Mouse (Mus musculus) megakaryocyte, embryonic 14.5 days (primary cell): ENCODE measurements around the gene Trmt1. TPM values are rescaled to one million over a fixed set of nuclear protein-coding genes. Genes with fewer than 3 reads are reported as not detected.

ENCODE experiments used
- H3K27me3 ChIP-seq: replicated peaks from 2 replicates; pipeline ENCODE3; 2012; ENCODE audit warnings: inconsistent platforms
- H3K36me3 ChIP-seq: replicated peaks from 2 replicates; pipeline ENCODE3; 2012; ENCODE audit warnings: low read length, inconsistent platforms, mixed read lengths
- H3K4me1 ChIP-seq: 2 replicates; pipeline ENCODE4 v1.6.1; 2012; ENCODE audit warnings: inconsistent platforms
- H3K4me3 ChIP-seq: replicated peaks from 2 replicates; pipeline ENCODE3; 2012; ENCODE audit warnings: moderate library complexity, mild to moderate bottlenecking, inconsistent platforms
- H3K9me3 ChIP-seq: 2 replicates; pipeline ENCODE4 v1.6.1; 2012; ENCODE audit warnings: inconsistent platforms
- FLI1 ChIP-seq: IDR thresholded peaks from 2 replicates; pipeline ENCODE4 v1.6.1; 2012; ENCODE audit warnings: low read length, inconsistent platforms, mixed read lengths
- GATA1 ChIP-seq: IDR thresholded peaks from 3 replicates; pipeline ENCODE4 v1.6.1; 2012; ENCODE audit warnings: mixed read lengths, low read length, inconsistent platforms, borderline replicate concordance
- polyA plus RNA-seq: library from polyadenylated mRNA; stranded (reverse); fragments of >175 nt; gene quantifications from 2 replicates; pipeline ENCODE4 v1.2.3, GENCODE M21; 2012; ENCODE audit warnings: low replicate concordance; ENCODE audit not compliant: insufficient read depth

The Trmt1 gene
- polyA plus RNA-seq, 1 experiment, result 120 TPM

DNA sequence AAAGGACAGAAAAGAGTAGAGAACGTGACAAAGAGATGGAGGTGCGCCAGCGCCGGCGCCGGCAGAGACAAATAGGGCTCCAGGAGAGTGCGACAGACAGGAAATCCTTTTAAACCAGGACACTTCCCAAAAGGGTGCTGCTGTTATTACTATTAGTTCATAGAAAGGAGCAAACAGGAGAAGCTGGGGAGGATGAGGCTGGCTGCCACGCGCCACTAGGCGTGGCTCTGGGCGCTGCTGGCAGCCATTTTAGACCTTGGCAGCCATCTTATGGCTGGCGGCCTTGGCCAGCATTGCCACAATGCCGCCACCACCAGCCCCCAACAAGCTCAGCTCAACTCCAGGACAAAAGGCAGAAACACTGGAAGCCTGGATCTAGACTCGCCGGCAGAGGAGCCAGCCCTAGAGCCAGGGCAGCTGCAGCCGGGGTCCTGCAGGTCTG, 43.8 kb downstream of the Trmt1 start:
- Histone ChIP-seq H3K4me1 (peaks cover 100% of the 10 kb centered on the region), H3K36me3 (peaks cover 41% of the 10 kb centered on the region), H3K9me3 (no peaks in the 10 kb centered on the region), H3K27me3 (peaks cover 23% of the 10 kb centered on the region), H3K4me3 (no peak overlapping the region)
- TF ChIP-seq GATA1, result no peak
- no peak for TF ChIP-seq FLI1

DNA sequence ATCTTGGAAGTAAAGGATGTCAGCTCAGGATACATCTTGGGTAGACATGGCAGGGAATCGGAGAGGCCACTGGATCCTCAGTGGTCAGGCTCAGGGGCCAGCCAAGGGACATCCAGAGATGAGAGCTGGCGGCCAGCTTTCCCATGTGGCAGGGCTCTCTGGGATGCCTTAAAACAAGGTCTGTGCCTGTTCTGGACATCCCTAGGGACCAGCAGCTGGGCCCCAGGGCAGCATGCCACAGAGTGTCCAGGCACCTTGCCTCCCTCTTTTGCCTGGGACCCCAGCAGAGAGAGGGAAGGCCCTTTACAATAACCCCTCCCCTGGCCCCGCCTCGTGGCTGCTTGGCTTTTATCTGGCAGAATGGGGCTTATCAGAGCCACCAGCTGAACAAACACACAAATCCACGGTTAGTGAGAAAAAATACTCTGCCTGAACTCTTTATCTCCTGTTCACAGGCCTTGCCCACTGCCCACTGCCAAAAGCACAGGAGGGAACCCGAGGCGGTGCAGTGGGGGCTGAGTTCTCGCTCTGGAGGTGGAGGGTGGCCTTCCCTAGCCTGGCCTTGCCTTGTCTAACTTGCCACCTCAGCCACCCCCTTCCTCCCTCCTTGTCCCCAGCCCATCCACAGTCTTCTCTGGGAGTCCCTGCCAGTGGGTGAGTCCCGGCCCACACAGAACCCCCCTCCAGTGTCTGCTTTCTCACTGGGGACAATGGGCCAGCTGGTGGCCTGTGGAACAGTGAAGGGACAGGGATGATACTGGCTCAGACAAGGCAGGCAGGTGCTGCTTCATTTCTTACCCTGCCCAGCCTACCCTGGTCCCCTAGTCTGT, 44.6 kb downstream of the Trmt1 start:
- H3K36me3 ChIP-seq, result peaks cover 34% of the 10 kb centered on the region
- TF ChIP-seq GATA1 (peak; percentile 63; the same call in 2 of the 3 replicates), FLI1 (no peak)

DNA sequence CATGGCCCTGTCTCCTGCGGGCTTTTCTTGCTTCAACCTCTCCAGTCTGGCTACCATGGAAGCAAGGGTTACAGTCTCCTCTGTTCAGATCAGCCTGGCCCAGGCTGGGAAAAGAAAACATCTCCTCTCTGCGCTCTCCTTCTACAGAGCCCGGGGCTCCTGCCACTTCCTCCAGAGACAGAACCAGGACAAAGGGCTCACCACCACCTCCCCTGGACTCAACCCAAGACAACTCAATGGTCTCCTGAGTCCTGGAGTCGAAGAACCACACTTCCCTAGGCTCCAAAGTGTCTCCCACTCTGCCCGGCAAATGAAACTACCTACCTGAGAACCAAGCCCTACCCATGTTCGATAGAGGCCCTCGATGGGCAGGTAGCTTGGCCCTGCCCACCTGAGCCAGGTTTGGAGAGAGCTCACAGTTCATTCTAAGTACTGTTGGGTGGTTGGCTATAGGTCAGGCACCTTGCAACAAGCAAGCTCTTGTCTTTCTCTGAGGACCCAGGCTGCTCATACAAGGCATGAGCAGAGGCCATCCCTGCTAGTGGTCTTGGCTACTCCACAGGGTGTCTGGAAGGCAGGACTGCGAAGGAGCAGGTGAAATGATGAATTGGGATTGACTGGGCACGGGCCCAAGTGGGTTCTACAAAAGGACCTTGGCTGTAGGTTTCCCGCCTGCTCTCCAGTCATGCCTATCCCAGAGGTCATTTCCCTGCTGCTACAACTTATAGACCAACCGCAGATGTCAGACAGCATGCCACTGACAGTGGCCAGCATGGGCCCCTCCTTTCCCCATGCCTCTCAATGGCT, 45.5 kb downstream of the Trmt1 start:
- TF ChIP-seq GATA1, result no peak
- no peak for TF ChIP-seq FLI1
- Histone ChIP-seq H3K9me3 (no peaks in the 10 kb centered on the region), H3K36me3 (peaks cover 28% of the 10 kb centered on the region), H3K4me3 (peak overlapping the region; percentile 86), H3K27me3 (peaks cover 34% of the 10 kb centered on the region), H3K4me1 (peaks cover 98% of the 10 kb centered on the region)

More for the DNA sequence above, 44.6 kb downstream of the Trmt1 start:
- no peaks in the 10 kb centered on the region for H3K9me3 ChIP-seq
- H3K4me3 ChIP-seq, result peak overlapping the region; percentile 86
- peaks cover 27% of the 10 kb centered on the region for H3K27me3 ChIP-seq
- peaks cover 98% of the 10 kb centered on the region for H3K4me1 ChIP-seq

DNA sequence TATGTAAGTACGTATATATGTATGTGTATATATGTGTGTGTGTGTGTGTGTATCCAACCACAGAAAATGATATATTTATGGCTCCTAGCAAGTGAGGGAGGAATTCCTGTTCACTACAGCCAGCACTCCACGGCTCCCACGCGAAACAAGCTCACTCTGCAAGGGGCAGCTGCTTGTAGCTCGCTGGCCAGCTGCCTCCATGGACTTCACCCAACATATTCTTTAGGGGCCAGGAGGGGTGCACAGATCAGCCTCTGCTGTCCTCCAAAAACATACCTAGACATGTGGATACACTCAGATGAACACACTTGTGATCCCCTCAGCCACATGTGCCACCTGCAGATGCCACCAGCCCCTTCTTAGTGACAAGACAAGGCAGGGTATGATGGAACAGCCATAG, 46.4 kb downstream of the Trmt1 start:
- peaks cover 98% of the 10 kb centered on the region for H3K4me1 ChIP-seq

DNA sequence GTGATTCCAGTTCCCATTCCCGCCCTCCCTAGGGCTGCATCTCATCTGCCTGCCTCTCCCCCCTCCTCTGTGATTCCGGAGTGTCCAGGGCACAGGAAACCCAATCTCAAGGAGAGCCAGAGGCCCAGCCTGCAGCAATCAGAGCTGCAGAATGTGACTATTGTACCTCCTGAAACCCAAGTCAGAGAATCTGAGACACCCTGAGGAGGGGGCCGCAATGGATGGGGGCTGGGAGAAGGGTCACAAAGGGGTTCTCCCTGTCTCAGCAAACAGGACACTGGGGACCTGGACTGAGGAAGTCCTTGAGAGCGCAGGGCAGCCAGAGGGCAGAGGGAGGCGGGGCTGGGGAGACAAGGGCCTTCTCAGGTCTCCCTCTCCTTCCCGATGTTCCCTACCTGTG, 46.9 kb downstream of the Trmt1 start:
- TF ChIP-seq FLI1 (no peak), GATA1 (no peak)
- no peaks in the 10 kb centered on the region for H3K9me3 ChIP-seq
- peaks cover 17% of the 10 kb centered on the region for H3K36me3 ChIP-seq
- H3K4me1 ChIP-seq, result peaks cover 98% of the 10 kb centered on the region
- H3K4me3 ChIP-seq, result peak overlapping the region; percentile 56
- peaks cover 34% of the 10 kb centered on the region for H3K27me3 ChIP-seq

More for the DNA sequence above, 46.4 kb downstream of the Trmt1 start:
- peak overlapping the region; percentile 56 for H3K4me3 ChIP-seq
- H3K9me3 ChIP-seq, result no peaks in the 10 kb centered on the region
- H3K36me3 ChIP-seq, result peaks cover 20% of the 10 kb centered on the region
- TF ChIP-seq FLI1, result no peak
- TF ChIP-seq GATA1, result no peak
- H3K27me3 ChIP-seq, result peaks cover 34% of the 10 kb centered on the region

DNA sequence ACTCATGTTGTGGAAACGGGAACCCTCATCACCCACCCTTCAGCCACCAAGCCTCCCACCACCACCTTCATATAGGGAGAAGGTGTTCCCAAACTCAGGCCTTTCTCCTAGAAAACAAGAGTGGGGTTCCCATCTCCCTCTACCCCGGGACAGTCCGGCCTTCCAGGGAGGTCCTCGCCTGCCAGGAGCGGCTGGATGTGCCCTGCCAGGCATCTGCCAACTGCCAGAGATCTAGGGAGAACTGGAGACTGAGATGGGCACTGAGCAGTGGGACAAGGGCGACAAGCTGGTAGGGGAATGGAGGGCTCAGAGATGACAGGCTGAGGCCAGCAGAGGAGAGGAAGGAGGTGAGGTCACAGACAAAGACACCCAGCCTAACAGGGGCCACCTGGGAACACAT, 47.9 kb downstream of the Trmt1 start:
- H3K9me3 ChIP-seq, result no peaks in the 10 kb centered on the region
- H3K36me3 ChIP-seq, result peaks cover 14% of the 10 kb centered on the region
- peaks cover 98% of the 10 kb centered on the region for H3K4me1 ChIP-seq
- TF ChIP-seq FLI1 (no peak), GATA1 (no peak)
- H3K4me3 ChIP-seq, result no peak overlapping the region
- H3K27me3 ChIP-seq, result peaks cover 42% of the 10 kb centered on the region

DNA sequence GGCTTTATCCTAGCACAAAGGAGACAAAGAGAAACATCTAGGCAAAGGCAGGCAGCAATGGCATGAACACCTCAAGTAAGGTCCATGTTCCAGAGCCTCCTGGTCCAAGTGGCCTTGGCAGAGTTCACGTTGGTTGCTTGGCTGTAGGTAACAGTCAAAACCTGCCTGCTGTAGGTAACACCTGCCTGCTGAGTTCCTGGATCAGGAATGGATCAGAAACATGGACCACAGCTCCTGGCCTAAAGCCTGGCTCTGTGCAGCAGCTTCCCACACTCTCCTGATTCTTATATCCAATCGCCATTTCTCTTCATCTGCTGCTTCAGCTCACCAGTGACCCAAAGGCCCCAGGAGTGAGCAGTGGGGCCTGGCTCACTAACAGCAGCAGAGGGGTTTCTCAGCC, 48.6 kb downstream of the Trmt1 start:
- Histone ChIP-seq H3K27me3 (peaks cover 48% of the 10 kb centered on the region), H3K4me1 (peaks cover 96% of the 10 kb centered on the region), H3K36me3 (peaks cover 10% of the 10 kb centered on the region), H3K4me3 (no peak overlapping the region), H3K9me3 (no peaks in the 10 kb centered on the region)
- no peak for TF ChIP-seq GATA1
- TF ChIP-seq FLI1, result no peak

DNA sequence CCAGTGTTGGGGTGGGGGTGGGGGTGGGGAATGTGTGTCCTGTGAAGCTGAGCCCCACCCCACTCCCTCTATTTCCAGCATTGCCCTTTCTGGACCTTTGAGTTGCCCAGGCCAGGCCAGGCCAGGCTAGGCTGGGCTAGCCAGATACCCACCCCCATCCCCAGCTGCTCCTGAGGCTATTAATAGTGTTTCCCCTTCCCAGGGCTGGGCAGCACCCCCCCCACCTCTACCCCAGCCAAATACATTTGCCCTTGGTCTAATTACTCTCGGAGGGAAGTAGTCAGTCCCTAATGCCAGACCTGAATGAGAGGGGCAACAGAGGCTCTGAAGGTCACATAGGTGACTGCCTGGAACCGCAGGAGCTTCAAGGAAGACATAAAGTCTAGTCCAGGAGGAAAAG, 49.5 kb downstream of the Trmt1 start:
- TF ChIP-seq GATA1, result no peak
- TF ChIP-seq FLI1, result no peak
- peaks cover 91% of the 10 kb centered on the region for H3K4me1 ChIP-seq
- peaks cover 10% of the 10 kb centered on the region for H3K36me3 ChIP-seq
- H3K27me3 ChIP-seq, result peaks cover 52% of the 10 kb centered on the region
- no peaks in the 10 kb centered on the region for H3K9me3 ChIP-seq
- no peak overlapping the region for H3K4me3 ChIP-seq

DNA sequence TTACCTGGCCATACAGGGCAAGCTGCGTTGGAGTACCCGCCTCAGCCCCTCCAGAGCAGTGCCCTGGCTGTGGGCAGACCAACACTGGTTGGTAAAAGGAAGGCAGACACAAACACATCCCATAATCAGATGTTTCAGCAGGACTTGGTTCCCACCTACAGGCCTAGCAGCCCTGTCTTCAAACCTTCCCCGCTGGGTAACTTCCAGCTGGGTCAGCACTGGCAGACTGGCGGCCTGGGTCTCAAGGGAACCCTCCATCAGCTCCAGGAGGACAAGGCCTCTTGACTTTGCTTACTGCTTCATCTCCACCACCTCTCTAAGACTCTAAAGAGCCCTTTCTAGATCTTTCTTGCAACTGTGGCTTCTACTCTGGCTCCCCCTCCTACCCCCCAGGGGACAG, 50.4 kb downstream of the Trmt1 start:
- peaks cover 91% of the 10 kb centered on the region for H3K4me1 ChIP-seq
- H3K9me3 ChIP-seq, result no peaks in the 10 kb centered on the region
- no peak overlapping the region for H3K4me3 ChIP-seq
- H3K27me3 ChIP-seq, result peaks cover 58% of the 10 kb centered on the region
- TF ChIP-seq FLI1 (no peak), GATA1 (no peak)
- H3K36me3 ChIP-seq, result peaks cover 10% of the 10 kb centered on the region

DNA sequence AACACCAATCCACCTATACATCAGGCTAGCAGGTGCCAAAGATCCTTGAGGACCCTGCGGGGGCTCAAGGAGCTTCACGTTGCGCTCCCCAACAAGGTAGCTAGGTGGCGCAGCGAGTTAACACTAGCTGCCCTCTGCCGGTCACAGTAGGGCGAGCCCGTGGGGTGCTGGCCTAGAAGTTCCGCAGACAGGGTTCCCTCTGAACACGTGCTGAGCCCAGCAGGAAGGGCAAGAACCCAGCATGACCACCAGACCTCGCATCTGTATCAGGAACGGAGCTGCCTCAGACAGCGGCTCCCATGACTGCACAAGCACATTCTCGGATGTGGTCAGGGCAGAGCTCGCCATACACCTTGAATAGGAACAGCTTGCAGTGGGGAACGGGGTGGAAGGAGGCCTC, 51.5 kb downstream of the Trmt1 start:
- Histone ChIP-seq H3K4me1 (peaks cover 89% of the 10 kb centered on the region), H3K4me3 (peak overlapping the region; percentile 87), H3K9me3 (no peaks in the 10 kb centered on the region), H3K27me3 (peaks cover 60% of the 10 kb centered on the region), H3K36me3 (peaks cover 10% of the 10 kb centered on the region)
- TF ChIP-seq GATA1 (no peak), FLI1 (no peak)
